Mouse (Mus musculus): ENCODE measurements around the gene 1700025G04Rik. TPM values are rescaled to one million over a fixed set of nuclear protein-coding genes. Genes with fewer than 3 reads are reported as not detected.

Gene 1700025G04Rik
- total RNA-seq, 2 experiments from 2014 or later = 71.8 to 76.8 TPM

- DNase-seq (ENCODE audit: extremely low spot score in 1 of 2, low spot score in 1 of 2) = no peak
These were observed 116.7 kb downstream of the 1700025G04Rik start for GRCm38 (mm10) chr1:151973110-151973700.

DNA sequence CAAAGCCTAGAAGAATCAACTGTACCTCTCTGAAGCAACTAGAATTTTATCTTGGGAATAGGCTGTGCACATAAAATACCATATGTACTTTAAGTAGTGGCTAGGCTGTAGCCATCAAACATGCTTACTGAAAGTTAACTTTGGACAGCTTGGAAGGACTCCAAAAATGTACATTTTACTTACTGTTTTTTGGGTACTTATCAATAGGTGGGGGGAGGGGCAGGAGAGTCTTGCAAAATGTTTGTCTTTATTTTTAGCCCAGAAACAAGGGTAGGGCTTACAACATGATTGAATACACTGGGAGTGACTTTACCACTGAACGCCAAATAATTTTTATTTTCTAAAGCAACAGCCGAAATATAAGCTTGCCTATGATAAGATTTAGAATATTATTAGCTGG lies 118.3 kb downstream of the 1700025G04Rik start:
- no peak for DNase-seq (ENCODE audit: extremely low spot score in 1 of 2, low spot score in 1 of 2)

GRCm38 (mm10) chr1:151968126-151968525 lies 121.8 kb downstream of the 1700025G04Rik start:
- DNase-seq (ENCODE audit: extremely low spot score in 1 of 2, low spot score in 1 of 2) = no peak

- DNase-seq (ENCODE audit: extremely low spot score in 1 of 2, low spot score in 1 of 2) = no peak
These were observed 125.1 kb downstream of the 1700025G04Rik start for GRCm38 (mm10) chr1:151964811-151965210.

DNA sequence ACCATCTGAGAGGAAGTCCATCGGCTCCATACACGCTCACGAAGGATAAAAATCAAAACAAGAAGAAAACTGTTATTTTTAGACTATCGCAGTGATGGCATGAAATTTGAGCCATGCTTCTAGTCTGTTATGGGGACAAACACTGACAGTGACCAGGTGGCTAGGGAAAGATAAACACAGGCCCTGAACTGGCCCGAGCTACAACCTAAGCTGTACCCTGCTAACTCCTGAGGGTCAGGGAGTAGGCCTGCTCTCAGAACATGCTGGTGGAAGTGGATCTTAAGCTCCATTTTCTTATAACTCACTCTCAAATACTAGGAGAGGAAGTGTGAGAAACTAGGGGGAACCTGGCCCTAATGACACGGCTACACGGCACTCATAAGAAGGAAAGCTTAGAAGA lies 126.7 kb downstream of the 1700025G04Rik start:
- DNase-seq (ENCODE audit: extremely low spot score in 1 of 2, low spot score in 1 of 2) = no peak

- no peak for DNase-seq (ENCODE audit: extremely low spot score in 1 of 2, low spot score in 1 of 2)
These were observed 127.8 kb downstream of the 1700025G04Rik start for GRCm38 (mm10) chr1:151962078-151962477.

DNA sequence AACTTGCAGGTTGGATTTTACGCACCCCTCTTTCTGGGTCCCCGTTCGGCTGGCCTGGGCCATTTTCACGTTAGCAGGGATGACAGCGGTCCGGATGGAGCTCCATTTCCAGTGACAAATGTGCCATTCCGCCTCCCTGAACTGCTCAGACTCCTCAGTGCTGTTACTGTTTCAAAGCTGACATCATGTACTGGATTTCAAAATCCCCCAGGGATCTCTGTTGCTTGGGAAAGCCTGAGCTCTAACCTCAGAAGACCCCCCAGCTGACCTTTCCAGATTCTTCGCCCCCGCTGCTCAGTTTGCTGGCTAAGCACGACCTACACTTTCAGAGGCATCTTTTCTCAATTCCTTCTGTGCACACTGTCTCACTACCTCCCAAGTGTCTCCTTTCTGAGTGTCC lies 128.7 kb downstream of the 1700025G04Rik start:
- no peak for DNase-seq (ENCODE audit: extremely low spot score in 1 of 2, low spot score in 1 of 2)

GRCm38 (mm10) chr1:151959010-151959409 lies 130.9 kb downstream of the 1700025G04Rik start:
- no peak for DNase-seq (ENCODE audit: extremely low spot score in 1 of 2, low spot score in 1 of 2)

DNA sequence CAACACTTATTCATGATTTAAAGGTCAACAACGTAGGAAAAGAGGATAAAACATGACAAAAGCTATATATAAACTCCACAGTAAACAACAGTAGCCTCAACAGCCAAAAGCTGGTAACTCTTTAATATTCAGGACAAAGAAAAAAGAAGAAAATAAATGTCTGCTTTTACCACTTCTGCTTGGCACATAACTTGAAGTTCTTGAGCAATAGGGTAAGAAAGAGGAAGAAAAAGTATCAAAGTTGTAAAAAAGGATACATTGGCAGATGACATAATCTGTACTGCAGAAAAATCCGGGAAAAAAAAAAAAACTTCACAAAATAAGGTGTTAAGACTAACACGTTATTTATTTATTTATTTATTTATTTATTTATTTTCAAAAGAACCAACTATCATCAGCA lies 131.5 kb downstream of the 1700025G04Rik start:
- DNase-seq (ENCODE audit: extremely low spot score in 1 of 2, low spot score in 1 of 2) = no peak

DNA sequence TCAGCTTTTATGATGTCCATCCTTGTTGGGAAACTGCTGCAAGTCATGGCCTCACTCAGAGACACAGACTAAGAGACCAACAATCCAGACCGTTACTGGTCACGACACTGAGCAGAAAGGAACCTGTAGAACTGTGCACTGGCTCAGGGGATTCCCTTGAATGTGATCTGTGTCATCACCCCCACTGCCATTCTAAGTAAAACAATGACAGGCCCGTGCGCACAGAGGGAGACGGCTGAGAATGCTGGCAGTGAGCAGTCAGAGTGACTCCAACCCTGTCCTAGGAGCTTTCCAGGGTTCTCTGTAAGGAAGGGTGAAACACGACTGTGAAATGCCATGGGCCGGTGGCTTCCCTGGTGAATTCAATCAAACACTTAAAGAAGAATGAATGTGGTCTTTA lies 132.3 kb downstream of the 1700025G04Rik start:
- DNase-seq (ENCODE audit: extremely low spot score in 1 of 2, low spot score in 1 of 2) = no peak

DNA sequence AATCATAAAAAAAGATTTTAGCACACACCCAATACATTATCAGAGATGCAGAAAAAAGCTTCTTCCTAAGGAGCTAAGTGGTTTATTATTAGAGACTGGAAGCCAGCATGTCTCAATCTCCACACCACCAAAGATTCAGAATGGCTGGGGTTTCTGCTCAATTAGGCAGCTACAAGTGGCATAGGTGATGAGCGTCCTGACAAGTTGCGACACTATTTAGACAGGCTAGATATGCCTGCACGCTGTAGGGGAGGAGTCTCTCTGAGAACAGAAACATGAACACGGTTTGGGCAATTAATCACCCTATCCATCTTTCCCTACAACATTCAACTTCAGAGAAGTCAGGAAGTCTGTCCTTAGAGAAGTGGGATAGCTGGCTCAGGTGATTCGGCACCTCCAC lies 134.1 kb downstream of the 1700025G04Rik start:
- DNase-seq (ENCODE audit: extremely low spot score in 1 of 2, low spot score in 1 of 2) = no peak

- peak; percentile 25 to 44 for DNase-seq (ENCODE audit: extremely low spot score in 1 of 2, low spot score in 1 of 2)
These were observed 136.4 kb downstream of the 1700025G04Rik start for GRCm38 (mm10) chr1:151953563-151953962.

- no peak for DNase-seq (ENCODE audit: extremely low spot score in 1 of 2, low spot score in 1 of 2)
These were observed 141.9 kb downstream of the 1700025G04Rik start for GRCm38 (mm10) chr1:151948065-151948464.

DNA sequence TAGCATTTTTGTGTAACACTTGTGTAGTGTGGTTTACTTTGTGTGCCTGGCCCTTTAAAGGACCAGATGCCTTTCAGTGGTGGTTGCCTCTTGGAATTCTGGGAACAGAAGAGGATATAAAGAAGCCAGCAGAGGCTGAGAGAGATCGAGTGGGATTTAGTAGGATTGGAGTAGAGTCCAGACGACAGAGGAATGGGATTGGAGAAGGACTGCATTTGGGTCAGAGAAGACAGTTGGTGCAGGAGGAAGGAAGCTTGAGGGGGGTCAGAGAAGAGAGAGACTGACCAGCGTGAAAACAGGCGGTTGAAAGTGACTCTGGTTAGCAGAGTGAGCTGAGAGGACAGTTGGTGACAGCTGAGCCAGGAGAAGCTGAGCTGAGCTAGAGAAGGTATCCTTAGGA lies 142.4 kb downstream of the 1700025G04Rik start:
- no peak for DNase-seq (ENCODE audit: extremely low spot score in 1 of 2, low spot score in 1 of 2)

GRCm38 (mm10) chr1:151944457-151945223 lies 145.3 kb downstream of the 1700025G04Rik start:
- DNase-seq (ENCODE audit: extremely low spot score in 1 of 2, low spot score in 1 of 2) = no peak

DNA sequence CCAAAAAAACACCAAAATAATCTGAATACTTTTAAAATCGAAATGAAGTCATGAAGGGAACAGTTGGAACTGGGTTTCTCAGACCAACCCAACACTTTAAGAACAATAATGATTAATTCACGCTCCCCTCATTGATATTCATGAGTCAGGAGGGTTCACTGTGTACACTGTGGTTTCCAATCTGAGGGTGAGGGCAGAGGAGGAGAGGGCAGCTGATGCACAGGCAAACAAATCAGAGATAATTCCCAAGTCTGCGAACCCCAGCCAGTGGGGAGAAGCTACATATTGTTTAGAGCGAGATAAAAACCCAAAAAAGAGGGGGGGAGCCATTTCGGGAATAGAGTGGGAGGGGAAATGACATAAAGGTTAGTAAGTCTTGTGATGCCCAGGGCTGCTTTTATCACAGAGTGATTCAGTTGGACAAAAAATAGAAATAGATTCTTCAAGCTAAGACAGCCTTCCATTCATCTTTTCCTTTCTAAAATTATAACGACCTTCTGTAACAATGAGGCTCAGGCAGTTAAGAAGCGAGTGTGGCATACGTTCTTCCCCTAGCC lies 146.2 kb downstream of the 1700025G04Rik start:
- DNase-seq (ENCODE audit: extremely low spot score in 1 of 2, low spot score in 1 of 2) = no peak

GRCm38 (mm10) chr1:151942972-151943654 lies 146.8 kb downstream of the 1700025G04Rik start:
- DNase-seq (ENCODE audit: extremely low spot score in 1 of 2, low spot score in 1 of 2) = no peak

DNA sequence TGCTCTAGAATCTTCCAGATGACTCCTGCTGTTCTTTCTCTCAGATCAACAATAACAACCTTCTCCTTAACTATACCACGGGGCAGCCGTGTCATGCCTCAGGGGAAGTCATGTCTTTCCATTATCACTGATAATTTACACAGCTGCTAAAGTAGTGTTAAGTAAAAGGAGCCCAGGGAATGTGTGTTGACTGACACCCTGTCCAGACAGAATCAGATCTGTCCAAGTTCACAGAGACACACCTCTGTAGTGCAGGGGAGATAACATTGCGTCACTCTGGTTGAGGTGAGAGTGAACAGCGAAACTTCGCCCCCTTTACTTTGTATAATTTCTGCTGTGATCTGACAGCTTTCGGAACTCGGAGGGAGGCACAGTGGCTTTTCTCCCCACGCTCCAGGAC lies 149.9 kb downstream of the 1700025G04Rik start:
- DNase-seq (ENCODE audit: extremely low spot score in 1 of 2, low spot score in 1 of 2) = no peak

GRCm38 (mm10) chr1:151939510-151939909 lies 150.4 kb downstream of the 1700025G04Rik start:
- DNase-seq (ENCODE audit: extremely low spot score in 1 of 2, low spot score in 1 of 2) = no peak

- no peak for DNase-seq (ENCODE audit: extremely low spot score in 1 of 2, low spot score in 1 of 2)
These were observed 156.3 kb downstream of the 1700025G04Rik start for GRCm38 (mm10) chr1:151933605-151934004.

DNA sequence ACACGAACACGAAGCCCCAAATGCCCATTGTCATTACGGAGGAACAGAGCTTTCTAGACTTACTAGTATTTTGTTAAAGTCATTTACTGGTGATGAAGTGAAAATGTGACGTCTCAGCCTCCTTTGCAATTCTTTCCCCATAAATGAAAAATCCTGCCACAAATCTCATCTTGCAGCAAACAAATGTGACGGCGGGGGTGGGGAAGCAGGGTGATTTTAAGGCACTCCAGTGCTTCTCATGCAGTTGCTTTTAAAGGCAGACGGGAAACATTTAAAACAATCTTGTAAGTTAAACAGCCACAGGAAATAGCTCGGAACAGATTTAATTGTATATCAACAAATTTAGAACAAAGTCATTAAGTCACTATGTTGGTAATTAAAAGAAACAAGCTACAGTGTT lies 163.1 kb downstream of the 1700025G04Rik start:
- no peak for DNase-seq (ENCODE audit: extremely low spot score in 1 of 2, low spot score in 1 of 2)

All from layer of hippocampus, postnatal 25 days (tissue).